Mouse (Mus musculus) natural killer cell, adult 2 months (primary cell): ENCODE results near the gene Magea2.
"Not testable (repeated sequence)": the region's sequence is repeated elsewhere in the genome, so short reads cannot be mapped to it uniquely, and the experiment has no call there.

ENCODE experiments used
- DNase-seq, 2 experiments: peaks; one replicate each; pipeline ENCODE4 v3.0.0; 2022; ENCODE audit warnings: low spot score in 2 of 2

The Magea2 gene

GRCm38 (mm10) chrX:155093566-155093965, at the start of gene Magea2:
Magea2 (minus strand) TSS chrX:155093666.
- not testable (repeated sequence) for DNase-seq

GRCm38 (mm10) chrX:155128312-155128711, 34.8 kb upstream of the Magea2 start, which contains the start of gene Cldn34b2:
Cldn34b2 (minus strand) TSS chrX:155128412.
- not testable (repeated sequence) for DNase-seq

- no peak for DNase-seq
Measured at GRCm38 (mm10) chrX:155098024-155098423, 4.6 kb upstream of the Magea2 start.

- DNase-seq, result not testable (repeated sequence)
Measured at GRCm38 (mm10) chrX:155089693-155090092, 3.8 kb downstream of the Magea2 start, which contains the start of gene Magea1. Magea1 (minus strand) TSS chrX:155089793.

- DNase-seq, result not testable (repeated sequence)
Measured at GRCm38 (mm10) chrX:155063045-155063444, 30.4 kb downstream of the Magea2 start, which contains the start of gene Magea5. Magea5 (minus strand) TSS chrX:155063145.

GRCm38 (mm10) chrX:154995750-154996149, 97.7 kb downstream of the Magea2 start, which contains the start of gene Magea8:
Magea8 (minus strand) TSS chrX:154995850.
- not testable (repeated sequence) for DNase-seq
